Mouse (Mus musculus): ENCODE results near the gene Birc7.

- TF ChIP-seq POLR2A (IDR thresholded peaks at IDR 0.05; ENCODE audit: low read depth, low read length) (no peak), CTCF (IDR thresholded peaks at IDR 0.05; ENCODE audit: extremely low read depth, insufficient read length, insufficient replicate concordance, low read depth, low read length) (no peak)
These were observed 23.1 kb upstream of the Birc7 start for GRCm38 (mm10) chr2:180905556-180906221.
